Comparison of ENCODE assay signal across 19 mouse cellular contexts in genomic region chr3:41244960-41245359, GRCm38 (mm10).
DNase-seq lines count a peak whose midpoint lies in the region; ATAC-seq lines count a peak whose summit lies in the region.
"Had no signal": no experiment of that assay in that cellular context is flagged by ENCODE, and none has a peak within 500 bp of the region (broad histone marks: within the 10 kb centered on the region; RNA-seq: fewer than 3 reads in every experiment).

No protein-coding gene starts in this region.

- peak; percentile 85 for ATAC-seq in granulocyte monocyte progenitor cell, adult 5-6 weeks (replicated peaks; ENCODE audit: poor library complexity, severe bottlenecking)
- ATAC-seq: activated CD4-positive, CD25-positive, alpha-beta regulatory T cell, adult 4 months; forebrain, embryonic 15.5 days; hindbrain, embryonic 16.5 days; inflammation-experienced regulatory T-cells, adult 6 months; Patski had no signal

- intact Hi-C loops in heart, postnatal 10 days (cut with DNase I), result no loop called here
- intact Hi-C loops in left cerebral cortex, postnatal 36 days (cut with DNase I), result no loop called here

- DNase-seq in heart, adult 11 months, result peak; percentile 83
- DNase-seq in heart, postnatal 10 days, result no peak
- DNase-seq in MEL-GATA-1-ER (ENCODE audit: extremely low read depth, low read depth), result peak; percentile 5
- no peak for DNase-seq in kidney, adult 11 months
- DNase-seq in Muller cell, postnatal 12 days (ENCODE audit: inconsistent ontology term), result no peak
- no peak for DNase-seq in left cerebral cortex, postnatal 36 days (ENCODE audit: low spot score in 2 of 2)
- DNase-seq: adrenal gland, adult 2 months; adrenal gland, postnatal 25 days; cerebellum, adult 11 months; cerebellum, adult 8-10 months; cerebellum, postnatal 14 days; gastrocnemius, postnatal 10 days; heart, postnatal 4 days had no signal

Comparison
In these comparisons a context has a peak if more than half of its experiments do, and no peak if none do; other contexts are left out.
1. DNase-seq: peak in heart, adult 11 months (single experiment) and MEL-GATA-1-ER (single experiment); none in heart, postnatal 10 days (0 of 2), kidney, adult 11 months (single experiment), Muller cell, postnatal 12 days (single experiment) and left cerebral cortex, postnatal 36 days (0 of 2).